Mouse (Mus musculus): ENCODE measurements around the gene Shld1. TPM values are rescaled to one million over a fixed set of nuclear protein-coding genes. Genes with fewer than 3 reads are reported as not detected.
A peak's percentile ranks its signal among the peaks of the same experiment; 100 is the strongest.

Shld1 gene
- polyA plus RNA-seq, 1 experiment from 2014 or later, result 14.2 TPM

DNA sequence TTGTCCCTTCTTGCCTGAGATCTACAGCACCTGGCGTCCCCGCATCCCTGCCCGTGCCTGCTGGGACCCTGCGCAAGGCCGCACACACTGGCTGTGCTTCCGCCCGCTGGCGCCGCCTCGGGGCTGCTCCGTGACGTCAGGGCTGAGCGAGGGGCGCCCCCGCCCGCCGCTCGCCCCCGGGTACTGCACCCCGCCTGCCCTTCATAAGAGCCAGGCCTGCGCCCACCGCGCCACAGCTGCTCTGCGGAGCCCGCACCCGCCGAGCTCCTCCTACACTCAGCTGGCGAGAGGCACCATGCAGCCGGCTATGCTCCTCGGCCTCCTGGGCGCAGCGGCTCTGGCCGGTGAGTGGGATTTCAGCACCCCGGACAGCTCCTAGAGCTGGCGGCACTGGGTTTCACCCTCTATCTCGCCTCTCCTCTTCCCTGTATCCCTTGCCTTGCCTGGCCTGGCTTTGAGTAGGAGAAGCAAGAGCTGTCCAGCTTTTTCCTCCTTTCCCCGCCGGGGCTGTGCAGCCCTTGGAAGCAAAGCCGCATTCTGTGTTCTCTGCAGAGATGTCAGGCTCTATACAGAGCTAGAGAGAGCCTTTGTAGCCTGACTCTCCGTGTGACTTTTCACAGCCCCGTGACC lies 94.8 kb downstream of the Shld1 start:
- Histone ChIP-seq H3K4me3 (replicated peaks) (peak overlapping the region; percentile 39), H3K9ac (no peak overlapping the region), H3K9me3 (no peaks in the 10 kb centered on the region), H3K4me2 (replicated peaks) (peak overlapping the region; percentile 88), H3K27ac (no peak overlapping the region), H3K4me1 (replicated peaks) (peaks cover 5% of the 10 kb centered on the region; the same call in 1 of the 2 replicates), H3K36me3 (no peaks in the 10 kb centered on the region), H3K27me3 (replicated peaks) (0 out of 2 replicates have a peak, but pooled peaks cover 3% of the 10 kb centered on the region)
- peak; percentile 99 for ATAC-seq
- WGBS, result under 1% methylated on average over 41 of the region's 41 CpGs

DNA sequence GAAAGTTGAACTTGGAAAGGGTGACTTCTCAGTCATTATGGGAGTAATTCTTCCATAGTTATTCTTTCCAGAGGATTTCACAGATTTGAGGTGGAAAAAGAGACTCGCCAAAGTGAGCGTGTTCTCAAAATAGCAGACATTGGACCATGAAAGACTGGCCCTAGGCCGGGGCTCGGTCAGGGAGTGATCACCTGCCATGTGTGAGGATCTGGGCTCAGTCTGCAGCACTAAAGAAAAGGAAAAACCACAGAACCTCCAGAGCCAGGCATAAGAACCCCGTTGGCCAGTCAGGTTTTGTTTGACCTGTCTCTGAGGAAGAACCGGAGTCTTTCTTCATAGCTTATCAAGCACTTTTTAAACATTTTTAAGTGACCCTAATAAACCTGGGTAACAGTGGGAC lies 97.3 kb downstream of the Shld1 start:
- Histone ChIP-seq H3K36me3 (no peaks in the 10 kb centered on the region), H3K4me2 (replicated peaks) (no peak overlapping the region), H3K4me3 (replicated peaks) (no peak overlapping the region), H3K4me1 (replicated peaks) (peaks cover 5% of the 10 kb centered on the region; the same call in 1 of the 2 replicates), H3K9ac (no peak overlapping the region), H3K9me3 (no peaks in the 10 kb centered on the region), H3K27me3 (replicated peaks) (0 out of 2 replicates have a peak, but pooled peaks cover 3% of the 10 kb centered on the region), H3K27ac (no peak overlapping the region)
- ATAC-seq, result no peak
- 67% methylated on average over 6 of the region's 6 CpGs for WGBS

GRCm38 (mm10) chr2:132793441-132794203 lies 106.9 kb downstream of the Shld1 start:
- Histone ChIP-seq H3K36me3 (no peaks in the 10 kb centered on the region), H3K4me2 (replicated peaks) (no peak overlapping the region), H3K27me3 (replicated peaks) (no peaks in the 10 kb centered on the region), H3K4me3 (replicated peaks) (no peak overlapping the region), H3K9ac (no peak overlapping the region), H3K27ac (no peak overlapping the region), H3K4me1 (replicated peaks) (no peaks in the 10 kb centered on the region), H3K9me3 (no peaks in the 10 kb centered on the region)
- WGBS, result 85% methylated on average over 19 of the region's 19 CpGs
- no peak for ATAC-seq

DNA sequence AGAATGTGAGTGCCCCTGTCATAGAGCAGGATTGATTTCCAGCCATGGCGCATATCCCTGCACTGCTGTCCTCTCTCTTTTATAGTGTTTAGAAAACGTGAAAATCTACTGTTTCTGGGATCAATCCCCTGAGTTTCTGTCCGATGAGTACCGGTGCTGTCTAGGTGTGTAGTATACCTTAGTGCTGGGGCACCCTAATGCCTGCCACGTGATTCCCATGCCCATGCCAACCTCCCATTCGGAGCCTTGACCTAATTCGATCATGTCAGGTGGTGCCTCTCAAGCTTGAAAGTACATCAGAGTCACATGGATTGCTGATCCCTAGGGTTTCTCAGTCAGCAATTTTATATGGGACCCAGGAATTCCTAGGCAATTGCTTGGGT lies 107.5 kb downstream of the Shld1 start:
- Histone ChIP-seq H3K27me3 (replicated peaks) (no peaks in the 10 kb centered on the region), H3K4me1 (replicated peaks) (no peaks in the 10 kb centered on the region), H3K4me3 (replicated peaks) (no peak overlapping the region), H3K9ac (no peak overlapping the region), H3K9me3 (no peaks in the 10 kb centered on the region), H3K27ac (no peak overlapping the region), H3K36me3 (no peaks in the 10 kb centered on the region), H3K4me2 (replicated peaks) (no peak overlapping the region)
- no peak for ATAC-seq
- WGBS, result 87% methylated on average over 7 of the region's 7 CpGs

Other genes starting within 250 kb of the Shld1 start
- 22.3 and 28.8 TPM in 2 replicates for gene Gpcpd1, start 99.2 kb upstream of the Shld1 start, polyA plus RNA-seq (2015; fragmentation: Nextera tagmentation; extraction: Ambion mirVana)
- 45.1 and 53.1 TPM in 2 replicates for gene Chgb, start 94.3 kb downstream of the Shld1 start, polyA plus RNA-seq (2015; fragmentation: Nextera tagmentation; extraction: Ambion mirVana)
- gene Trmt6, start 129.1 kb downstream of the Shld1 start, polyA plus RNA-seq (2015; fragmentation: Nextera tagmentation; extraction: Ambion mirVana), result 30.0 and 40.0 TPM in 2 replicates
- gene Mcm8, start 129.2 kb downstream of the Shld1 start, polyA plus RNA-seq (2015; fragmentation: Nextera tagmentation; extraction: Ambion mirVana), result 11.0 and 11.9 TPM in 2 replicates
- gene Crls1, start 159.7 kb downstream of the Shld1 start, polyA plus RNA-seq (2015; fragmentation: Nextera tagmentation; extraction: Ambion mirVana), result 30.7 and 33.9 TPM in 2 replicates
- 9.8 and 10.9 TPM in 2 replicates for gene Lrrn4, start 194.0 kb downstream of the Shld1 start, polyA plus RNA-seq (2015; fragmentation: Nextera tagmentation; extraction: Ambion mirVana)